Mouse (Mus musculus) CH12.LX (cell line): ENCODE measurements around the gene Gm28048. TPM values are rescaled to one million over a fixed set of nuclear protein-coding genes. Genes with fewer than 3 reads are reported as not detected.

Source experiments
- DNase-seq: peaks from one replicate; pipeline ENCODE4 v3.0.0-alpha.2; 2013; ENCODE audit errors: extremely low read depth
- H3K27ac ChIP-seq: 2 replicates; pipeline ENCODE4 v1.5.1; 2012; ENCODE audit warnings: low read depth, mild to moderate bottlenecking, control low read depth, moderate library complexity; ENCODE audit not compliant: insufficient read depth
- H3K27me3 ChIP-seq: replicated peaks from 2 replicates; pipeline ENCODE3; 2012; ENCODE audit warnings: inconsistent platforms
- H3K36me3 ChIP-seq, 2 experiments: replicated peaks in 1 of 2; 2 replicates each; pipeline versions ENCODE3 to v1.6.1; 2012; ENCODE audit warnings: inconsistent platforms in 1 of 2, low read length in 1 of 2, mild to moderate bottlenecking in 1 of 2, mixed read lengths in 1 of 2, moderate library complexity in 1 of 2; ENCODE audit not compliant: control insufficient read depth in 1 of 2, insufficient read depth in 1 of 2
- H3K4me1 ChIP-seq, 2 experiments: 2 replicates each; pipeline ENCODE4 v1.6.1; 2012; ENCODE audit warnings: inconsistent platforms in 1 of 2, moderate library complexity in 1 of 2; ENCODE audit not compliant: insufficient read depth in 2 of 2, control insufficient read depth in 1 of 2
- H3K4me2 ChIP-seq: 2 replicates; pipeline ENCODE4 v1.6.1; 2012; ENCODE audit warnings: low read depth, mild to moderate bottlenecking, control low read depth; ENCODE audit not compliant: poor library complexity, insufficient read depth, severe bottlenecking
- H3K4me3 ChIP-seq, 3 experiments: fragments of 150-350 bp in 1 of 3; sonication (generic) in 1 of 3; replicated peaks in 1 of 3; 2 replicates each; pipeline versions ENCODE3 to v1.5.1; 2011 to 2012; ENCODE audit warnings: low read depth in 2 of 3, low read length in 2 of 3, mild to moderate bottlenecking in 2 of 3, moderate library complexity in 2 of 3, control low read depth in 1 of 3, improper control_type of control experiment in 1 of 3, inconsistent platforms in 1 of 3, mixed read lengths in 1 of 3; ENCODE audit not compliant: poor library complexity in 1 of 3
- H3K79me2 ChIP-seq: replicated peaks from 2 replicates; pipeline ENCODE4 v1.6.1; 2012; ENCODE audit warnings: mild to moderate bottlenecking, moderate library complexity; ENCODE audit not compliant: control insufficient read depth, poor library complexity, insufficient read depth, severe bottlenecking; ENCODE audit errors: extremely low read depth
- H3K9ac ChIP-seq: 2 replicates; pipeline ENCODE4 v1.6.1; 2012; ENCODE audit warnings: low read depth, mild to moderate bottlenecking, control low read depth, moderate library complexity; ENCODE audit not compliant: insufficient read depth
- H3K9me3 ChIP-seq: replicated peaks from 2 replicates; pipeline ENCODE3; 2012; ENCODE audit warnings: low read length, inconsistent platforms, mixed read lengths
- BHLHE40 ChIP-seq: IDR thresholded peaks from 2 replicates; pipeline ENCODE4 v1.6.1; 2011; ENCODE audit warnings: mild to moderate bottlenecking, low read depth, low read length, improper control_type of control experiment
- CHD1 ChIP-seq: IDR thresholded peaks from 2 replicates; pipeline ENCODE4 v1.6.1; 2012; ENCODE audit warnings: low read depth, low read length, improper control_type of control experiment, inconsistent platforms
- CHD2 ChIP-seq: IDR thresholded peaks from 2 replicates; pipeline ENCODE4 v1.6.1; 2011; ENCODE audit warnings: low read length, improper control_type of control experiment
- ELF1 ChIP-seq: IDR thresholded peaks from 2 replicates; pipeline ENCODE4 v1.6.1; 2014; ENCODE audit warnings: low read depth, mild to moderate bottlenecking, inconsistent platforms, low read length, improper control_type of control experiment
- EP300 ChIP-seq: IDR thresholded peaks from 2 replicates; pipeline ENCODE4 v1.6.1; 2011; ENCODE audit warnings: low read length, improper control_type of control experiment
- ETS1 ChIP-seq: conservative IDR thresholded peaks from 2 replicates; pipeline ENCODE4 v1.6.1; 2012; ENCODE audit warnings: low read depth, mild to moderate bottlenecking, inconsistent platforms, low read length, improper control_type of control experiment, moderate library complexity
- GABPA ChIP-seq: IDR thresholded peaks from 2 replicates; pipeline ENCODE4 v1.6.1; 2012; ENCODE audit warnings: low read depth, low read length, improper control_type of control experiment, inconsistent platforms; ENCODE audit not compliant: insufficient replicate concordance
- IRF4 ChIP-seq: IDR thresholded peaks from 2 replicates; pipeline ENCODE4 v1.6.1; 2014; ENCODE audit warnings: low read depth, mild to moderate bottlenecking, inconsistent platforms, low read length, improper control_type of control experiment
- JUN ChIP-seq: IDR thresholded peaks from 2 replicates; pipeline ENCODE4 v1.6.1; 2011; ENCODE audit warnings: low read depth, mild to moderate bottlenecking, low read length, improper control_type of control experiment, moderate library complexity; ENCODE audit not compliant: insufficient read depth
- JUND ChIP-seq: conservative IDR thresholded peaks from 2 replicates; pipeline ENCODE4 v1.6.1; 2011; ENCODE audit warnings: low read depth, low read length, improper control_type of control experiment
- MAX ChIP-seq: IDR thresholded peaks from 2 replicates; pipeline ENCODE4 v1.6.1; 2011; ENCODE audit warnings: low read length, improper control_type of control experiment
- MEF2A ChIP-seq: IDR thresholded peaks from 2 replicates; pipeline ENCODE4 v1.6.1; 2014; ENCODE audit warnings: low read depth, mild to moderate bottlenecking, inconsistent platforms, low read length, improper control_type of control experiment, borderline replicate concordance
- MXI1 ChIP-seq: IDR thresholded peaks from 2 replicates; pipeline ENCODE4 v1.6.1; 2011; ENCODE audit warnings: mild to moderate bottlenecking, low read depth, low read length, improper control_type of control experiment
- MYC ChIP-seq: IDR thresholded peaks from 2 replicates; pipeline ENCODE4 v1.6.1; 2011; ENCODE audit warnings: low read depth, mild to moderate bottlenecking, improper control_type of control experiment, low read length
- NELFE ChIP-seq: IDR thresholded peaks from 2 replicates; pipeline ENCODE4 v1.6.1; 2011; ENCODE audit warnings: low read depth, low read length, improper control_type of control experiment
- RAD21 ChIP-seq: IDR thresholded peaks from 2 replicates; pipeline ENCODE4 v1.6.1; 2011; ENCODE audit warnings: low read depth, mild to moderate bottlenecking, low read length, improper control_type of control experiment, moderate library complexity
- SIN3A ChIP-seq: IDR thresholded peaks from 2 replicates; pipeline ENCODE4 v1.6.1; 2012; ENCODE audit warnings: low read length, improper control_type of control experiment, inconsistent platforms
- SMC3 ChIP-seq: IDR thresholded peaks from 2 replicates; pipeline ENCODE4 v1.6.1; 2011; ENCODE audit warnings: low read depth, low read length, improper control_type of control experiment
- UBTF ChIP-seq: IDR thresholded peaks from 2 replicates; pipeline ENCODE4 v1.6.1; 2012; ENCODE audit warnings: low read depth, mild to moderate bottlenecking, inconsistent platforms, low read length, improper control_type of control experiment, moderate library complexity
- dilution Hi-C: fragments of 300-500 bp; cut with MboI; formaldehyde crosslinking; loops from 2 replicates; pipeline ENCODE4 v1.14.3; 2020; ENCODE audit warnings: low sequenced_read_pairs; ENCODE audit not compliant: extremely low pct_unique_long_range_greater_than_20kb, extremely low pct_ligation_motif_present
- in situ Hi-C: fragments of 300-500 bp; cut with MboI; formaldehyde crosslinking; loops from 3 replicates; pipeline ENCODE4 v1.14.3; 2019; ENCODE audit warnings: low sequenced_read_pairs, low pct_ligation_motif_present, low pct_unique_long_range_greater_than_20kb, mixed read lengths
- polyA plus RNA-seq: library from polyadenylated mRNA; unstranded; fragments of >175 nt; gene quantifications from 2 replicates; pipeline ENCODE4 v1.2.1, GENCODE M21; 2012; ENCODE audit warnings: low read depth; ENCODE audit not compliant: insufficient read length
- total RNA-seq, 2 experiments: library from RNA; depleted of rRNA; stranded (reverse); fragments of 300-350 nt in 1 of 2; fragments of >200 nt in 1 of 2; gene quantifications; 2 replicates each; pipeline ENCODE4 v1.2.3; 2012 to 2014

The Gm28048 gene
- total and polyA plus RNA-seq, 3 experiments: 32.6 to 93.3 (median 59.5) TPM

DNA sequence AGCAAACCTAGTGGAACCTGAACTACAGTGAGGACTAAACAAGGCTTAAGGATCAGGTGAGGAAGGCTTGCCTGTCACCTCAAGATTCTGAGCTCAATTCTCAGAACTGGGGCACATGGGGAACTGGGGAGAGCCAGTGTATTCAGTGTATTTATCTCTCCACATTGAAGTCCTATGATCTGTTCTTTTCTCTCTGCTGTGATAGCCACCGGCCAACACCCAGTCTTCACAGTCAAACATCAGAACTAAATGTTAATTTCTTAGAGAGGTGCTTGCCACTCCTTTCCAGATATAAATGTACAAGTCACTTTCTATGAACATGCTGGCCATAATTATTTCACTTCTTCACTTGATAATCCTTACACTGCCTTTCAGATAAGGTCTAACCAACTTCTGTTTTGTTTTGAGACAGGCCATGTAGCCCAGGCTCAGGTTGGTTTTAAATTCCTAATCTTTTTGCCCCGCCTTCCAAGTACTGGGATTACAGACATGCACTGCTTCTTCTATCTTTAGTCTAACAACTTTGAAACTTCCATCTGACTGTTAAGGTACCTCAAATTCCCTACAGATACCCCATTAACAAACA lies 50.5 kb downstream of the Gm28048 start:
- no peak for TF ChIP-seq JUND
- dilution Hi-C loops (no loop called here), in situ Hi-C loops (loop anchor here (5.0 kb wide), 1 partner anchor 64 kb away; no protein-coding TSS in a partner anchor)
- H3K4me3 ChIP-seq: no peak overlapping the region
- no peaks in the 10 kb centered on the region for H3K27me3 ChIP-seq
- H3K36me3 ChIP-seq: peaks cover 0 to 6% of the 10 kb centered on the region in 2 experiments
- no peaks in the 10 kb centered on the region for H3K9me3 ChIP-seq
- no peak overlapping the region for H3K4me2 ChIP-seq
- DNase-seq: no peak
- no peaks in the 10 kb centered on the region for H3K79me2 ChIP-seq
- H3K4me1 ChIP-seq: peaks cover 27 to 87% of the 10 kb centered on the region in 2 experiments
- H3K9ac ChIP-seq: no peak overlapping the region
- H3K27ac ChIP-seq: no peak overlapping the region

DNA sequence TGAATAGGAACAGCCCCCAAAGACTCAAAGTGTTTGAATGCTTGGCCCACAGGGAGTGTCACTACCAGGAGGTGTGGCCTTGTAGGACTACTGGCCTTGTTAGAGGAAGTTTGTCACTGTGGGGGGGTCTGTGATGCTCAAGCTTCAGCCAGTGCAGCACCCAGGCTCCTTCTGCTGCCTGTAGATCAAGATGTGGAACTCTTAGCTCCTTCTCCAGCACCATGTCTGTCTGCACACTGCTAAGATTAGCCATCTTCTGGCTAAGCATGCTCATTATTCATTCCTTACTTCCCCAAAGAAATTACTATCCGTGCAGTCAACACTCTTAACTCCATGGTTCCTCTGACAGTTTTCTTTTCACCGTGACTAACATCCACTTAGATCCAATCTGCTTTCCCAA lies 51.8 kb downstream of the Gm28048 start:
- H3K27me3 ChIP-seq: no peaks in the 10 kb centered on the region
- no peak overlapping the region for H3K4me3 ChIP-seq
- no peaks in the 10 kb centered on the region for H3K9me3 ChIP-seq
- no peak overlapping the region for H3K4me2 ChIP-seq
- no peak overlapping the region for H3K27ac ChIP-seq
- TF ChIP-seq MEF2A (no peak), NELFE (no peak)
- H3K9ac ChIP-seq: no peak overlapping the region
- dilution Hi-C loops: no loop called here
- H3K36me3 ChIP-seq: peaks cover 0 to 10% of the 10 kb centered on the region in 2 experiments
- in situ Hi-C loops: loop anchor here (5.0 kb wide), 1 partner anchor 63 kb away; no protein-coding TSS in a partner anchor
- DNase-seq: no peak
- peaks cover 21 to 83% of the 10 kb centered on the region in 2 experiments for H3K4me1 ChIP-seq
- H3K79me2 ChIP-seq: no peaks in the 10 kb centered on the region

GRCm38 (mm10) chr11:22928586-22929169 lies 53.2 kb downstream of the Gm28048 start:
- dilution Hi-C loops: no loop called here
- Histone ChIP-seq H3K4me2 (peak overlapping the region; percentile 9), H3K9me3 (no peaks in the 10 kb centered on the region), H3K9ac (no peak overlapping the region), H3K36me3 (peaks cover 0 to 10% of the 10 kb centered on the region in 2 experiments), H3K79me2 (no peaks in the 10 kb centered on the region), H3K4me3 (no peak overlapping the region), H3K4me1 (peaks cover 18 to 75% of the 10 kb centered on the region in 2 experiments), H3K27ac (no peak overlapping the region), H3K27me3 (no peaks in the 10 kb centered on the region)
- DNase-seq: peak; percentile 70
- TF ChIP-seq JUND: peak; percentile 62; the same call in 1 of the 2 replicates
- TF ChIP-seq MYC: peak; percentile 41; the same call in 1 of the 2 replicates
- peak; percentile 37; the same call in 1 of the 2 replicates for TF ChIP-seq ELF1
- peak; percentile 59 for TF ChIP-seq EP300
- no peak for TF ChIP-seq CHD1
- TF ChIP-seq IRF4: peak; percentile 54; the same call in 1 of the 2 replicates
- peak; percentile 41; the same call in 1 of the 2 replicates for TF ChIP-seq SIN3A
- TF ChIP-seq UBTF: 0 out of 2 replicates have a peak, but pooled peaks have one; percentile 39
- no peak for TF ChIP-seq SMC3
- peak; percentile 56 for TF ChIP-seq BHLHE40
- peak; percentile 38; the same call in 1 of the 2 replicates for TF ChIP-seq MXI1
- TF ChIP-seq RAD21: no peak
- no peak for TF ChIP-seq JUN
- TF ChIP-seq GABPA: no peak
- TF ChIP-seq ETS1: peak; percentile 43; the same call in 1 of the 2 replicates
- TF ChIP-seq MAX: 0 out of 2 replicates have a peak, but pooled peaks have one; percentile 47
- TF ChIP-seq CHD2: 0 out of 2 replicates have a peak, but pooled peaks have one; percentile 5
- in situ Hi-C loops: no loop called here
